Mouse (Mus musculus) heart, adult 2 months (tissue): Measurements from ENCODE around the gene Pde12.

ENCODE experiments used
- CTCF ChIP-seq: fragments of 200-600 bp; IDR thresholded peaks from 2 replicates; pipeline ENCODE4 v1.8.1; 2022; ENCODE audit warnings: antibody characterized with exemption, mild to moderate bottlenecking, moderate library complexity
- EP300 ChIP-seq: fragments of 200-500 bp; IDR thresholded peaks from 2 replicates; pipeline ENCODE4 v1.6.1; 2011; ENCODE audit warnings: low read depth, low read length, control low read depth; ENCODE audit not compliant: insufficient read depth
- POLR2A ChIP-seq: fragments of 200-500 bp; IDR thresholded peaks from 2 replicates; pipeline ENCODE4 v1.6.1; 2011; ENCODE audit warnings: mild to moderate bottlenecking, low read depth, low read length, control low read depth; ENCODE audit not compliant: insufficient read depth

- TF ChIP-seq CTCF = no peak
- no peak for TF ChIP-seq POLR2A
- TF ChIP-seq EP300 = no peak
Measured at GRCm38 (mm10) chr14:26662016-26662415, 7.7 kb downstream of the Pde12 start.
